Mouse (Mus musculus): Measurements from ENCODE around the gene Aff1. TPM values are rescaled to one million over a fixed set of nuclear protein-coding genes. Genes with fewer than 3 reads are reported as not detected.

The Aff1 gene
- polyA plus RNA-seq, 1 experiment = 2.9 TPM

DNA sequence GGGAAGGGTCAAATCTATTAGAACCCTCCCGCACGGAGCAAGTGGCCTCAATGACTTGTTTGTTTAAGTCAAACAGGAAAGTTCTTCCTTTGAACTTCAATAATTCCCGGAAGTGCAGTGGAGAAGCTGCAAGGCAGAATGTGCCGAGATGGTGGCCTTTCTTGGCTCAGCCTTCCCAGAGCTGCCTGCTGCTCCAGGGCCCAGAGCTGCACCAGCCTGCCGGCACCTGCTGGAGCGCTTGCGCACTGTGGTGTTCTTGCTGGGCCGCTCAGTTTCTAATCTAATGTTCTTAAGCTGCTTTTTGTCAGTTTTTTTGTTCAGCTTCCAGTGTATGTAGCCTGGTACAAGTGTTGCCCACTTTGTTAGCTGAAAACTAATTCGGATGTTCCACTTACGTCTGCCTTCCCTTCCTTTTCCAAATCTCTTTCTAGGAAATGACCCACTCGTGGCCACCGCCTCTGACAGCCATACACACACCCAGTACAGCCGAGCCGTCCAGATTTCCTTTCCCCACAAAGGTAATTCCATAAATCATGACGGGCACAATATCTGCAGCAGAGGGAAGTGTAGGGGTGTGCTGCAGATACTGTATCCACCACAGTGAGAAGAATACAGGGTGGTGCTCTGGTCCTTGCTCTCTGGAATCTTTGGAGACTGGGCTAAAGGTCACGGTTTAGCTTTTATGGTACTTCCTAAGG lies 122.5 kb downstream of the Aff1 start:
- DNase-seq (ENCODE audit: low read depth) = peak; percentile 51
- TF ChIP-seq POLR2A (IDR thresholded peaks at IDR 0.05; ENCODE audit: borderline replicate concordance, extremely low read depth, insufficient read depth, insufficient read length, poor library complexity, severe bottlenecking) = no peak
- TF ChIP-seq CTCF (IDR thresholded peaks at IDR 0.05; ENCODE audit: borderline replicate concordance, extremely low read depth, insufficient read depth, insufficient read length) = no peak

DNA sequence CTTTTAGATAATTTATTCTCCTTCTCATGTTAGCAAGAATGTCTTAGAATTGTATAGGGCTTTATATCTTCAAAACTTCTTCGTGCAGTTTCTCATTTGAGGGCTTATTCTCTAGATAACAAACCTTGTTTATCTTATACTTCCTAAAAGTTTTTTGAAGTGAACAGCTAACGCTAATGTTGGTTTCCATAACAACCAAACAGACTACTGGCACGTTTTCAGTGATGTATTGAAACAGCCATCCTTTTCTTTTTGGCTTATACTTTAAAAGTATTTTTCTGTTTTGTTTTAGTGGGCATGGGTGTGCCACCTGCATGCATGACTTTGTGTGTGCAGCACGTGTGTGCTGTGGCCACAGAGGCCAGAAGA lies 123.1 kb downstream of the Aff1 start:
- TF ChIP-seq CTCF (IDR thresholded peaks at IDR 0.05; ENCODE audit: borderline replicate concordance, extremely low read depth, insufficient read depth, insufficient read length) (no peak), POLR2A (IDR thresholded peaks at IDR 0.05; ENCODE audit: borderline replicate concordance, extremely low read depth, insufficient read depth, insufficient read length, poor library complexity, severe bottlenecking) (no peak)

DNA sequence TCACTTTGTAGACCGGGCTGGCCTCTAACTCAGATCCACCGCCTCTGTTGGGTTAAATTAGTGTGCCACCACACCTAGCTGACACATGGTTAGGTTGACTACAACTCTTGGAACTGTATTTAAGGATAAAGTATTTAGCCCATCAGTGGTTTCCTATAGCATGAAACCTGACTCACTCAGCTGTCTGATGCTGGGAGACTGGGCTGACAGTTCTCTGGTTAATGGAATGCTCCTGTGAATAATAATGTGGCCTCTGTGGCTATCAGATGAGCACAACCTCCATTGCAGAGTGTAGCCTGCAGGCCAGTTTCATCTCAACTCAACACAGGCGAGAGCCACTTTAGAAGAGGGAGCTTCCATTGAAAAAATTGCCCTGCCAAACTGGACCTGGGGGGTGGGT lies 124.5 kb downstream of the Aff1 start:
- no peak for TF ChIP-seq POLR2A (IDR thresholded peaks at IDR 0.05; ENCODE audit: borderline replicate concordance, extremely low read depth, insufficient read depth, insufficient read length, poor library complexity, severe bottlenecking)
- TF ChIP-seq CTCF (IDR thresholded peaks at IDR 0.05; ENCODE audit: borderline replicate concordance, extremely low read depth, insufficient read depth, insufficient read length) = no peak
- DNase-seq (ENCODE audit: low read depth) = no peak

More for the DNA sequence above, 123.1 kb downstream of the Aff1 start:
- no peak for DNase-seq (ENCODE audit: low read depth)

DNA sequence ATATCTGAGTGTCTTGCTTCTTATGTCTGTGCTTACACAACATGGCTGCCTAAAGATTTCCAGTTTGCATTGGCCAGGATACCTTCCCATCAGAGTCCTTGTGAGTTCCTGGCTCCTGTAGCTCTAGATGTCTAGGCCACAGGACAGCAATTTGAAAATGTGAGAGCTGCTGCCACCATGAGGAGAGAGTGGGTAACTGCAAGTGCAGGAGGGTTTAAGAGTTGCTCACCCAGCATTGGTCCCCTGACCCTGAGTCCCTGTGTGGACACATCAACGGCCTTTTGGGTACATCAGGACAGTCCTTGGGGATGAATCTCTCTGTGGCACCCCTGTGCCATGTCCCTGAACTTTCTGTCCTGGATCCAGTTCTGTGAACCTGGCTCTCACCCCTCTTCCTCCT lies 125.6 kb downstream of the Aff1 start:
- TF ChIP-seq CTCF (IDR thresholded peaks at IDR 0.05; ENCODE audit: borderline replicate concordance, extremely low read depth, insufficient read depth, insufficient read length) = peak; percentile 90
- TF ChIP-seq POLR2A (IDR thresholded peaks at IDR 0.05; ENCODE audit: borderline replicate concordance, extremely low read depth, insufficient read depth, insufficient read length, poor library complexity, severe bottlenecking) = no peak
- DNase-seq (ENCODE audit: low read depth) = peak; percentile 87

DNA sequence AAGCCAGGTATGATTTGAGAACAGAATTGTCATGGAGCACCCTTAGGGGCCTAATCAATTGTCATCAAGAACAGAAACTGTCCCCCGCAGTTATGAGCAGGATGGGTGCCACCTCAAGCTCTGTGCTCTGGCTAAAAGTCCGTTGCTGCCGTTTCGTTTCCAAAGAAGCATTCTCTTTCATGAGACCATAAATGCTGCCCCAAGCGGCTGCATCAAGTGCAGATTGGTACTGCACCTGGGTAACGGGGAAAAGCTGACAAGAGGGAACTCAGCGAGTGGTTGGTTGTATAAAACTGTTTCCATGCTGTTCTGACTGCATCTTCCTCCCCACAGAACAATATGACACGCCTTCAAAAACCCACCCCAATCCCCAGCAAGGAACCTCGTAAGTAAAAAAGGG lies 126.4 kb downstream of the Aff1 start:
- DNase-seq (ENCODE audit: low read depth) = no peak
- TF ChIP-seq CTCF (IDR thresholded peaks at IDR 0.05; ENCODE audit: borderline replicate concordance, extremely low read depth, insufficient read depth, insufficient read length) = no peak
- TF ChIP-seq POLR2A (IDR thresholded peaks at IDR 0.05; ENCODE audit: borderline replicate concordance, extremely low read depth, insufficient read depth, insufficient read length, poor library complexity, severe bottlenecking) = no peak

DNA sequence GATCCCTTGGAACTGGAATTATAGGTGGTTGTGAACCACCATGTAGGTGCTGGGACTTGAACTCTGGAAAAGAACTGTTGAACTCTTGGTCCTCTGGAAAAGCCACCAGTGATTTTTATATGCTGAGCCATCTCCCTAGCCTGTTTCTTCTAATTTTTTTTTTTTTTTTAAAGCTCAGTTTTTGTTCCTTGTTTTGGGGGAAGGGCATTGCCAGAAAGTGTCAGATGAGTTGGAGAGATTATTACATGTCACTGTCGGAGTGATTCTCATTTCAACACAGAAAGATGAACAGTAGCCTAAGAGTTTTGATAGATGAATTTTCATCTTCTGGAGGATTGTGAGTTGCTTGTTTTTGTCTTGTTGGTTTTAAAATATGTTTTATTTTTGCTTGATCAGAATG lies 127.5 kb downstream of the Aff1 start:
- no peak for DNase-seq (ENCODE audit: low read depth)
- TF ChIP-seq POLR2A (IDR thresholded peaks at IDR 0.05; ENCODE audit: borderline replicate concordance, extremely low read depth, insufficient read depth, insufficient read length, poor library complexity, severe bottlenecking) (no peak), CTCF (IDR thresholded peaks at IDR 0.05; ENCODE audit: borderline replicate concordance, extremely low read depth, insufficient read depth, insufficient read length) (no peak)

DNA sequence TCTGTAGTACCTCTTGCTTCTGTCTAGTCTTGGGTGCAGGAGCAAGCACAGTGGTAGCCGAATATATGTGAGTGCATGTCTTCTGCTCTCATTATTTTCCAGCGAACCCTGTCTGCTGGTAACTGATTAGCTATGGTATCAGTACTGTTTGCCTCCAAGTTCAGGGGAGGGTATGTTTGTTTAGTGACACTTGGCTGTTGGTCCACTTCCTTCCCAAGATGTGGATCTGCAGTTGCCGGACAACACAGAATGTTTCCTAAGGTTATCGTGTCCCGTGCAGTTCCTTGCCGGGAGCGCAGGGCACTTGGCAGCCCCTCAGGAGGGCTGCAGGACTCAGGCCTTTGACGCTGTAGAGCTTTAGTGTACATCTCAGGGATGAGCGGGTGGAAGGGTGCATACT lies 128.9 kb downstream of the Aff1 start:
- DNase-seq (ENCODE audit: low read depth) = no peak
- TF ChIP-seq CTCF (IDR thresholded peaks at IDR 0.05; ENCODE audit: borderline replicate concordance, extremely low read depth, insufficient read depth, insufficient read length) (no peak), POLR2A (IDR thresholded peaks at IDR 0.05; ENCODE audit: borderline replicate concordance, extremely low read depth, insufficient read depth, insufficient read length, poor library complexity, severe bottlenecking) (no peak)

DNA sequence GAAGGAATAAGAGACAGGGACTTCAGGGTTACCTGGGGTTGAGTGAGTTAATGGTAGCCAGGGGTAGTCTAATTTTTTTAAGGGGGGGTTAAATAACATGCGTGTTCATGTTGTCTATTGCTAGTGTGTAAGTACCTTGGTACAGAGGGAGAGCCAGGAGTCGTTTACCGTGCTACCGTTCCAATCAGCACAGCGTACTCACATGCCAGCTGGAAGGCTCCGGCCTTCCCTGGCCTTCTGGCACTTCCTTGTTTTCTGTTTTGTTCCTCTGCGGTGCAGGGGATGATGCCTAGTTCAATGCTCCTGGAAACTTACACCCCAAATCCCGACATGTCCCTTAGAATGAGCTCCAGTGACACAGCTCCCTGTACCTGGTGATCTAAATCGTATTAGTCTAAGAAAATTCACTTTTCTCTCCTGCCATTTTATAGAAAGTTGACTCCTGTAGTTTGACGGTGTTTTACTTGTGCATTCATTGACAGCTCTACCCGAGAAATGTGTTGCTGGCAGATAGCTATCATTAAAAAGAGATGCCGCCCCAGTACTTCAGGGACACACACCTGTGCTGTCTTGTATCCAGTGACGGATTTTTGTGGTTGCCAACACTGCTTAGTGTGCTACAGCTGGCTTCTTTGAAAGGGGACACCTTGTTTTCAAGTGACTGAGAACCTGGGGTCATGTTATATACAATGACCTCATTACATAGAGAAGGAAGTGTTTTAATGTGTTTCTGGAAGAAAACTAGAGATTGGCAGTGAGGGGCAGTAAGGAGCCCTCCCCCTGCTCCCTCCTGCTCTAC lies 129.5 kb downstream of the Aff1 start:
- TF ChIP-seq POLR2A (IDR thresholded peaks at IDR 0.05; ENCODE audit: borderline replicate concordance, extremely low read depth, insufficient read depth, insufficient read length, poor library complexity, severe bottlenecking) = no peak

DNA sequence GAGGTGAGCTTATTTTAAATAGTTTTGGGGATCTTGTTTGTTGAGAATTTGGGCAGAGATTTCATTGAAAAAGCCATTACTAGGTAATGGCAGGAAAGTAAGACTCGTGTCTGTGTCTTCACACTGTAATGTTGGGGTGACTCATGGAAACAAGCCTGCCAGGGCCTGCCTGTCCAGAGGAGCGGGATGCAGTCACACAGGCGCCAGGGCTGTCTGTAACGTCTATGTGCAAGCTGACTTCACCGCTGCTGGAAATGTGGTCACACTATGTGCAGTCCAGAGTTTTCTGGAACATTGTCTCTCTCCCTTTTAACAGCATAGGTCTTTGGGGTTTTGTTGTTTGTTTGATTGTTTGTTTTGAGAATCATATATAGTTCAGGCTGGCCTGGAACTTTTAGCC lies 130.8 kb downstream of the Aff1 start:
- TF ChIP-seq POLR2A (IDR thresholded peaks at IDR 0.05; ENCODE audit: borderline replicate concordance, extremely low read depth, insufficient read depth, insufficient read length, poor library complexity, severe bottlenecking) = no peak
- TF ChIP-seq CTCF (IDR thresholded peaks at IDR 0.05; ENCODE audit: borderline replicate concordance, extremely low read depth, insufficient read depth, insufficient read length) = no peak
- DNase-seq (ENCODE audit: low read depth) = no peak

More for the DNA sequence above, 129.5 kb downstream of the Aff1 start:
- no peak for DNase-seq (ENCODE audit: low read depth)

DNA sequence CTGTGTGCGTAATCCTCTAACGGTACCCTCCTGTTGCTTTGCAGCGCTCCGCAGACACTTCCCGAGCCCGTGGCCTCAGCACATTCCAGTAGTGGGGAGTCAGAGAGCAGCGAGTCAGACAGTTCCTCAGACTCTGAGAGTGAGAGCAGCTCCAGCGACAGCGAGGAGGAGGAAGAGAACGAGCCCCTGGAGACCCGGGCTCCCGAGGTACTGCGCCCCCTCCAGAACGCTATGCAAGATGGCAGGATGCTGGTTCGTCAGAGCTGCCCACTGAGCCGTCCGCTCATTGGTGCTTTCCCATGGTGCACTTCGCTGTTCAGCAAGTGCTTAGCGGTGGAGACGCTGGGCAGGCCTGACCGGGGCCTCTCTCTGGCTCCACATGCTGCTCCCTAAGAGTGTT lies 136.1 kb downstream of the Aff1 start:
- no peak for DNase-seq (ENCODE audit: low read depth)
- TF ChIP-seq POLR2A (IDR thresholded peaks at IDR 0.05; ENCODE audit: borderline replicate concordance, extremely low read depth, insufficient read depth, insufficient read length, poor library complexity, severe bottlenecking) (no peak), CTCF (IDR thresholded peaks at IDR 0.05; ENCODE audit: borderline replicate concordance, extremely low read depth, insufficient read depth, insufficient read length) (no peak)

DNA sequence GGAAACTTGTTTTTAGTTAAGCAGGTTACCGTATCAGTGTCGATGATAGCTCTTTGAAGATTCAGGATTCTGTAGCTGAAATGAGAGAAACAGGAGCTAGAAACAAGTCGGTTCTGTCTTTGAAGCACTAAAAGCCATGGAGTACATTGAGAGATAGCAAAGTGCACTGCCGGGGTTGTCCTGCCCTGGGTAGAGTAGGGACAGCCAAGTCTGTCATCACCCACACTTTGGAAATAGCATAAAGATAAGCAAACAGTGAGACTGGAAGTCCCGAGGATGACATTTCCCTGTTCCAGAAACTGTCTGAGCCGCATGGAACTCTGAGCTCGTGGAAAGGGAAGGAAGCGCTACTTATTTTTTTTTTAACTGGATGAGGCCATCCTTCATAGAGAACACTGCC lies 136.6 kb downstream of the Aff1 start:
- no peak for DNase-seq (ENCODE audit: low read depth)
- no peak for TF ChIP-seq CTCF (IDR thresholded peaks at IDR 0.05; ENCODE audit: borderline replicate concordance, extremely low read depth, insufficient read depth, insufficient read length)
- no peak for TF ChIP-seq POLR2A (IDR thresholded peaks at IDR 0.05; ENCODE audit: borderline replicate concordance, extremely low read depth, insufficient read depth, insufficient read length, poor library complexity, severe bottlenecking)

DNA sequence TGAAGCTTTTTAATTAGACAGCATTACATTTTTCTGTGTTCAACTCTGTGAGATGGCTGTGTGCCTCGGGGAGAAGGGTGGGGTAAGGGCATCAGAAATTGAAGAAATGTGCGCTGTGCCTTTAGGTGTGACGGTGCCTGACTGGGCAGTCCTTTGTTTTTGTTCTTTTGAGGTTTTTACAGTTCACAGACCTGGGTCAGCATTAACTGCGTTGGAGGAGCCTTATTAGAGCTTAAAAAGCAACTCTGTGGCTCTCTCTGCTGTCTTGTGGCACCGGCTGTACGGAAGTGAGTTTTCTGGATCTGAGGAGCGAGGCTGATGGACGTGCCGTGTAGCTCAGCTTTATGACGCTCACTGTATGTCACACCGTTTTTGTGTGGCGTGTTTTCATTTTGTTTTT lies 137.0 kb downstream of the Aff1 start:
- DNase-seq (ENCODE audit: low read depth) = no peak
- no peak for TF ChIP-seq POLR2A (IDR thresholded peaks at IDR 0.05; ENCODE audit: borderline replicate concordance, extremely low read depth, insufficient read depth, insufficient read length, poor library complexity, severe bottlenecking)
- no peak for TF ChIP-seq CTCF (IDR thresholded peaks at IDR 0.05; ENCODE audit: borderline replicate concordance, extremely low read depth, insufficient read depth, insufficient read length)

Measured in brain, embryonic 14.5 days (tissue).